Comparison of ENCODE assay signal across 8 mouse cellular contexts in the genomic region with DNA sequence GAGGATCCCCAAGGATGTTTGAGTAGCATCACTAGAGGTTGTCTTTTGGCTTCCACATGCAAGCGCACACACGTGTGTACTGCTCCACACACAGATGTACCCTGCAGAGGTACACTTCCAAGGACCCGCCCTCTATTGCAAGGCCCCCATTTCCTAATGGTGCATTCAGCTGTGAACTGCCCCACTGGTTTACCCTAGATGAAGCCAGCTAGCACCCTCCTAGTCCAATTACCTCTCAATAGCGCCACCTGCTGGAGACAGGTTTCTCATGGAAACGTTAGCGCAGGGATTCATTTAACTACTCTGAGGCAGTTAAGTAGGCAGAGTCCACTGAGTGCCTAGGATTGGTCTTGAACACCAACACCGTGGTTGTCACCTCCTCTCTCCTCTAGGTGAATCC. TPM values are rescaled to one million over a fixed set of nuclear protein-coding genes. Genes with fewer than 3 reads are reported as not detected.
DNase-seq lines count a peak whose midpoint lies in the region; ATAC-seq and TF ChIP-seq lines count a peak whose summit lies in the region.

No protein-coding gene starts in this region.

- no peaks in the 10 kb centered on the region for H3K79me2 ChIP-seq in heart, adult 2 months (replicated peaks; ENCODE audit: control insufficient read depth, insufficient read depth, low read length)

- 32% methylated on average over 7 of the region's 7 CpGs for WGBS in heart, adult 2 months
- WGBS in cerebellum, adult 2 months: 35% methylated on average over 7 of the region's 7 CpGs
- WGBS in midbrain, embryonic 15.5 days: 30% methylated on average over 7 of the region's 7 CpGs
- WGBS in stomach, postnatal 0 days: 24% methylated on average over 7 of the region's 7 CpGs

- no peak overlapping the region for H3K9ac ChIP-seq in heart, adult 2 months (ENCODE audit: low read depth, low read length)
- no peak overlapping the region for H3K9ac ChIP-seq in midbrain, embryonic 15.5 days
- no peak overlapping the region for H3K9ac ChIP-seq in stomach, postnatal 0 days (ENCODE audit: low read length)

- no peaks in the 10 kb centered on the region for H3K36me3 ChIP-seq in heart, adult 2 months (ENCODE audit: control insufficient read depth, insufficient read depth, low read length)
- no peaks in the 10 kb centered on the region for H3K36me3 ChIP-seq in midbrain, embryonic 15.5 days (replicated peaks)
- H3K36me3 ChIP-seq in stomach, postnatal 0 days (ENCODE audit: control insufficient read depth, insufficient read depth, low read length): no peaks in the 10 kb centered on the region

- peak; percentile 50; the same call in 1 of the 2 replicates for ATAC-seq in midbrain, embryonic 15.5 days (replicated peaks)
- ATAC-seq in stomach, postnatal 0 days (ENCODE audit: low FRiP score, low TSS enrichment): no peak

- intact Hi-C loops in heart, adult 2 months (cut with DNase I): loop anchor here (2.0 to 5.0 kb wide), 2 partner anchors 49 to 459 kb away; no protein-coding TSS in a partner anchor
- intact Hi-C loops in left cerebral cortex, adult 2 months (cut with DNase I): loop anchor here (2.0 to 5.0 kb wide), 5 partner anchors 34 to 459 kb away; no protein-coding TSS in a partner anchor

- no peak overlapping the region for H3K4me2 ChIP-seq in midbrain, embryonic 15.5 days
- no peak overlapping the region for H3K4me2 ChIP-seq in stomach, postnatal 0 days (replicated peaks; ENCODE audit: low read depth)

- no peaks in the 10 kb centered on the region for H3K27me3 ChIP-seq in heart, adult 2 months (ENCODE audit: control insufficient read depth, insufficient read depth, low read length)
- H3K27me3 ChIP-seq in cerebellum, adult 2 months (ENCODE audit: control insufficient read depth, insufficient read depth, low read length): no peaks in the 10 kb centered on the region
- H3K27me3 ChIP-seq in midbrain, embryonic 15.5 days (replicated peaks): no peaks in the 10 kb centered on the region
- H3K27me3 ChIP-seq in stomach, postnatal 0 days (ENCODE audit: control insufficient read depth, insufficient read depth, low read length): no peaks in the 10 kb centered on the region

- no peak overlapping the region for H3K27ac ChIP-seq in heart, adult 2 months
- no peak overlapping the region for H3K27ac ChIP-seq in cerebellum, adult 2 months (ENCODE audit: insufficient read depth, low read length)
- no peak overlapping the region for H3K27ac ChIP-seq in left cerebral cortex, adult 2 months
- H3K27ac ChIP-seq in midbrain, embryonic 15.5 days: no peak overlapping the region
- H3K27ac ChIP-seq in stomach, postnatal 0 days (replicated peaks): no peak overlapping the region

- DNase-seq in heart, adult 2 months: peak; percentile 17 to 62
- no peak for DNase-seq in heart, adult 11 months
- peak; percentile 78 to 88 for DNase-seq in cerebellum, adult 2 months
- peak; percentile 77 for DNase-seq in forelimb bud, embryonic 11.5 days (ENCODE audit: low read depth, low spot score)
- DNase-seq in hindlimb bud, embryonic 11.5 days (ENCODE audit: extremely low spot score, low read depth, low spot score): peak; percentile 47
- DNase-seq in left cerebral cortex, adult 2 months (ENCODE audit: extremely low spot score in 1 of 2, low spot score in 2 of 2): peak; percentile 76 to 88
- peak; percentile 48 for DNase-seq in stomach, postnatal 0 days (ENCODE audit: low spot score)

- no peaks in the 10 kb centered on the region for H3K9me3 ChIP-seq in midbrain, embryonic 15.5 days
- no peaks in the 10 kb centered on the region for H3K9me3 ChIP-seq in stomach, postnatal 0 days (ENCODE audit: control insufficient read depth, low read length)

- H3K4me1 ChIP-seq in heart, adult 2 months (ENCODE audit: control insufficient read depth, insufficient read depth, low read length): no peaks in the 10 kb centered on the region
- H3K4me1 ChIP-seq in cerebellum, adult 2 months (ENCODE audit: control insufficient read depth, insufficient read depth, low read length): peaks cover 11% of the 10 kb centered on the region
- H3K4me1 ChIP-seq in midbrain, embryonic 15.5 days: peaks cover 9% of the 10 kb centered on the region
- H3K4me1 ChIP-seq in stomach, postnatal 0 days (replicated peaks; ENCODE audit: control insufficient read depth, insufficient read depth): no peaks in the 10 kb centered on the region

- no peak for TF ChIP-seq POLR2A in heart, adult 2 months (IDR thresholded peaks at IDR 0.05; ENCODE audit: insufficient read depth, low read depth, low read length)
- TF ChIP-seq POLR2A in cerebellum, adult 2 months (IDR thresholded peaks at IDR 0.05; ENCODE audit: borderline replicate concordance, insufficient read depth, low read length): no peak

- TF ChIP-seq EP300 in heart, adult 2 months (IDR thresholded peaks at IDR 0.05; ENCODE audit: insufficient read depth, low read depth, low read length): no peak
- TF ChIP-seq EP300 in stomach, postnatal 0 days (optimal IDR thresholded peaks at IDR 0.05): no peak

- H3K4me3 ChIP-seq in heart, adult 2 months: no peak overlapping the region
- H3K4me3 ChIP-seq in cerebellum, adult 2 months (replicated peaks; ENCODE audit: insufficient read depth, low read depth, low read length): no peak overlapping the region
- no peak overlapping the region for H3K4me3 ChIP-seq in left cerebral cortex, adult 2 months
- no peak overlapping the region for H3K4me3 ChIP-seq in midbrain, embryonic 15.5 days
- no peak overlapping the region for H3K4me3 ChIP-seq in stomach, postnatal 0 days (ENCODE audit: low read depth, low read length)

- peak; percentile 74 for TF ChIP-seq CTCF in heart, adult 2 months (IDR thresholded peaks at IDR 0.05)
- TF ChIP-seq CTCF in cerebellum, adult 2 months (IDR thresholded peaks at IDR 0.05; ENCODE audit: borderline replicate concordance, insufficient read depth, low read depth, low read length): peak; percentile 80
- peak; percentile 80 for TF ChIP-seq CTCF in left cerebral cortex, adult 2 months (IDR thresholded peaks at IDR 0.05)
- peak; percentile 79 for TF ChIP-seq CTCF in stomach, postnatal 0 days (IDR thresholded peaks at IDR 0.05; ENCODE audit: low read depth)

RNA-seq across cellular contexts. Expression of gene Rbfox1, which starts 46.5 kb away (rescaled TPM):
- 10 to 100 TPM; 52.9 to 58.1 TPM for total RNA-seq in heart, adult 2 months (2021)
- 30.7 and 31.6 TPM in 2 replicates for polyA plus RNA-seq in heart, adult 2 months (2012; rRNA removed)
- polyA plus RNA-seq in cerebellum, adult 2 months (2012; rRNA removed): 132 and 157 TPM in 2 replicates
- total RNA-seq in left cerebral cortex, adult 2 months (2021): 100 to 1,000 TPM; 330 to 336 TPM
- 223 and 238 TPM in 2 replicates for polyA plus RNA-seq in midbrain, embryonic 15.5 days (2015; fragmentation: Nextera tagmentation; extraction: Ambion mirVana)
- polyA plus RNA-seq in stomach, postnatal 0 days (2015; fragmentation: Nextera tagmentation; extraction: Ambion mirVana): 1.9 and 2.2 TPM in 2 replicates

Comparison
In these comparisons a context has a peak if more than half of its experiments do, and no peak if none do; other contexts are left out.
1. RNA of gene Rbfox1, which starts 46.5 kb away (polyA plus RNA-seq): 223 to 238 TPM in midbrain, embryonic 15.5 days, 132 to 157 TPM in cerebellum, adult 2 months and 30.7 to 31.6 TPM in heart, adult 2 months; 1.9 to 2.2 TPM in stomach, postnatal 0 days; every median in the first group is over 10 times any median in the second.
2. Peak in every context shown above with its lines, with median percentiles within 50 percentile points of each other: CTCF ChIP-seq.